Mouse (Mus musculus) cerebellum, adult 2 months (tissue): Measurements from ENCODE around the gene Kcnma1. TPM values are rescaled to one million over a fixed set of nuclear protein-coding genes. Genes with fewer than 3 reads are reported as not detected.

Experiments used
- DNase-seq, 2 experiments: peaks; one replicate each; pipeline ENCODE4 v3.0.0; 2021
- H3K27ac ChIP-seq: fragments of 200-500 bp; 2 replicates; pipeline ENCODE4 v1.5.1; 2012; ENCODE audit warnings: low read length, control low read depth, inconsistent platforms; ENCODE audit not compliant: insufficient read depth
- H3K27me3 ChIP-seq: fragments of 200-500 bp; 2 replicates; pipeline ENCODE4 v1.6.1; 2012; ENCODE audit warnings: inconsistent platforms, mild to moderate bottlenecking, low read length, moderate library complexity; ENCODE audit not compliant: control insufficient read depth, insufficient read depth
- H3K4me1 ChIP-seq: fragments of 200-500 bp; 2 replicates; pipeline ENCODE4 v1.6.1; 2011; ENCODE audit warnings: low read length; ENCODE audit not compliant: control insufficient read depth, insufficient read depth
- H3K4me3 ChIP-seq: fragments of 200-500 bp; replicated peaks from 2 replicates; pipeline ENCODE3; 2011; ENCODE audit warnings: mild to moderate bottlenecking, low read depth, low read length, control low read depth; ENCODE audit not compliant: insufficient read depth
- CTCF ChIP-seq: fragments of 200-500 bp; IDR thresholded peaks from 2 replicates; pipeline ENCODE4 v1.5.1; 2011; ENCODE audit warnings: low read depth, mild to moderate bottlenecking, control low read depth, low read length, moderate library complexity, borderline replicate concordance; ENCODE audit not compliant: insufficient read depth
- POLR2A ChIP-seq: fragments of 200-500 bp; IDR thresholded peaks from 2 replicates; pipeline ENCODE4 v1.6.1; 2011; ENCODE audit warnings: low read length, control low read depth, borderline replicate concordance; ENCODE audit not compliant: insufficient read depth
- WGBS: fragments of 180-500 bp; shearing (Covaris S2); methylation state at CpG from one replicate; pipeline ENCODE4 v1.1.7; 2018; 5-methylcytosine and 5-hydroxymethylcytosine counted together
- polyA plus RNA-seq: library from polyadenylated mRNA; depleted of rRNA; stranded (reverse); fragments of >200 nt; gene quantifications from 2 replicates; pipeline ENCODE4 v1.2.3, GENCODE M21; 2012

Kcnma1 gene
- polyA plus RNA-seq, 1 experiment, result 40.4 TPM

- no peak overlapping the region for H3K4me3 ChIP-seq
- H3K4me1 ChIP-seq, result no peaks in the 10 kb centered on the region
- DNase-seq, result no peak
- 48% methylated on average over 3 of the region's 3 CpGs for WGBS
- H3K27me3 ChIP-seq, result no peaks in the 10 kb centered on the region
- H3K27ac ChIP-seq, result no peak overlapping the region
- TF ChIP-seq POLR2A (no peak), CTCF (no peak)
Measured at GRCm38 (mm10) chr14:23792674-23793073, 221.6 kb downstream of the Kcnma1 start.

- Histone ChIP-seq H3K4me1 (no peaks in the 10 kb centered on the region), H3K27me3 (no peaks in the 10 kb centered on the region), H3K4me3 (no peak overlapping the region), H3K27ac (no peak overlapping the region)
- DNase-seq, result no peak
- TF ChIP-seq CTCF (no peak), POLR2A (no peak)
- WGBS, result 39% methylated on average over 3 of the region's 3 CpGs
Measured at GRCm38 (mm10) chr14:23792076-23792475, 222.2 kb downstream of the Kcnma1 start.

DNA sequence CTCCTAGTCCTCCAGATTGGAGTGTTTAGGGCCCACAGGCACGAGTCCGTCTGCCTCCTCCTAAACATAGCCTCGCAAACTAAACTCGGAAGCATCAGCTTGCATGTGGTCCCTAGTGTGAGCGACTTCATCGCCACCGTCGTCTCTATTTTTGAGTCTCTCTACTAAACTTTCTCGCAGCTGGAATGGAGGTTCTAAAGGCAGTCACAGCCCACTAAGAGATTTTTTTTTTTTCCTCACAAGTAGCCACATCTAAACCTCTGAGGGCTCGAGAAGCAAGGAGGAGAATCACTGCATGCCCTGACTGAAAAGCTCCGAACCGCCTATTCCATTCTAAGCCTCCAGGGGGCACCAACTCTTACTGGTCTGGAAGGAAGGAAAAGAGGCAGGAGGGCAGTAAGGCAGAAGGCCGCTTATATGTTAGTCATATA lies 223.0 kb downstream of the Kcnma1 start:
- TF ChIP-seq POLR2A (no peak), CTCF (peak; percentile 70; the same call in 1 of the 2 replicates)
- H3K27ac ChIP-seq, result no peak overlapping the region
- 55% methylated on average over 13 of the region's 13 CpGs for WGBS

DNA sequence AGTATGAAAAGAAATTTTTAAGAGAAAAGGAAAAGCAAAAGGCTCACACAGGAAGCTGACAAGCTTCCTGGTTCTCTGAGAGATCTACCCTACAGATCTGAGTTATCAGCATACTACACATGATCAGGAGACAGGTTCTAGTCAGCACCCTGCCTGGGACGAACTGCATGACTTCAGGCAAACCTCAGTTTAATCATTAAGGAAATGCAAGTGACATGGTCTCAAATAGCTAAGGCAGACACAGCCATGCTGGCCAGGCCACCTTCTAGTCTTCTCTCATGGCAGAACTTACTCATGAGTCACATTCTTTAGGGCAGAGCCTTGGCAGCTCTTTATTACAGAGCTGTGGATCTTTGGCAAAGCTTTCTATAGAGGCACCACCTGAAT lies 227.6 kb downstream of the Kcnma1 start:
- TF ChIP-seq POLR2A (no peak), CTCF (no peak)
- Histone ChIP-seq H3K27ac (no peak overlapping the region), H3K4me3 (no peak overlapping the region), H3K27me3 (no peaks in the 10 kb centered on the region), H3K4me1 (no peaks in the 10 kb centered on the region)
- 79% methylated on average over 1 of the region's 1 CpGs for WGBS
- DNase-seq, result no peak

More for the DNA sequence above, 223.0 kb downstream of the Kcnma1 start:
- Histone ChIP-seq H3K27me3 (no peaks in the 10 kb centered on the region), H3K4me1 (no peaks in the 10 kb centered on the region), H3K4me3 (no peak overlapping the region)
- peak; percentile 55 to 67 for DNase-seq

- WGBS, result 74% methylated on average over 10 of the region's 10 CpGs
- no peak for DNase-seq
- H3K27ac ChIP-seq, result no peak overlapping the region
Measured at GRCm38 (mm10) chr14:23785921-23786686, 228.2 kb downstream of the Kcnma1 start.

GRCm38 (mm10) chr14:23782845-23783609 lies 231.3 kb downstream of the Kcnma1 start:
- Histone ChIP-seq H3K27ac (no peak overlapping the region), H3K4me1 (no peaks in the 10 kb centered on the region), H3K27me3 (no peaks in the 10 kb centered on the region), H3K4me3 (no peak overlapping the region)
- TF ChIP-seq POLR2A (no peak), CTCF (no peak)
- 44% methylated on average over 8 of the region's 8 CpGs for WGBS
- no peak for DNase-seq

More at GRCm38 (mm10) chr14:23785921-23786686, 228.2 kb downstream of the Kcnma1 start:
- no peak for TF ChIP-seq POLR2A
- no peak for TF ChIP-seq CTCF
- Histone ChIP-seq H3K4me3 (no peak overlapping the region), H3K27me3 (no peaks in the 10 kb centered on the region), H3K4me1 (no peaks in the 10 kb centered on the region)

DNA sequence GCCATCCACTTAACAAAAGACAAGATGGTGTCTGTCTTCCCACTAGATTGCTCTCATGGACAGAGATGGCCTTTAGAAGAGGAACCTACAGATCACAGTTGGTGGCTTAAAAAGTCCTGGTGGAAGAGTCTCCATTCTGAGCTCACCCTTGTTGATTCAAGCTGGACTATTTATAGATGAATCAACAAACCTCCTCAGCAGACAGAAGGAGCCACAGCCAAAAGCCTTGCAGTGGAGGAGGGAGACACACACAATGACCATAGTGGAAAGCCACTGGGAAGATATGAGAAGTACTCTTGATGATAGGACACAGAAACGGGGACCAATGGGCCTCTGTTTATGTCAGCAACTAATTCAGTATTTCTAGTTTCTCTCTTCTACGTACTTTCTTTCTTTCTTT lies 239.7 kb downstream of the Kcnma1 start:
- Histone ChIP-seq H3K4me3 (no peak overlapping the region), H3K27ac (no peak overlapping the region), H3K4me1 (no peaks in the 10 kb centered on the region), H3K27me3 (no peaks in the 10 kb centered on the region)
- DNase-seq, result no peak
- WGBS, result 97% methylated on average over 2 of the region's 2 CpGs
- TF ChIP-seq CTCF (no peak), POLR2A (no peak)

DNA sequence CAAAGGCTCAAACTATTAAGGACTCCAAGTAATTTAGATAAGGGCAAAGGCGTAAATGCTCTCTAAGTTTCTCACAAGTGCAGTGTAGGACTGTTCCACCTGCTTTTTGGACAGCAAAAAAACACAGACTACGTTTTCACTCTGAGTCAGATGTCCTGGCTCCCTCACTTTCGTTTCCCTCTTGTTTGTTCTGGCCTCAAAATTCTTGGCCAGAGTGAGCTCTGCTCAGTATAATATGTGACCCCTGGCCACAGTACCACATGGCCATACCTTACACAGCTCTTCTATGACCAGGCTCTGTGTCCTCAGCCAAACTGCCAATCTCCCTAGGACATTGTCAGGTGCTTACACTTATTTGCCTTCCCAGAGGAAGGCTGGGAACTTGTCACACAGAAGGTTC lies 241.6 kb downstream of the Kcnma1 start:
- Histone ChIP-seq H3K4me1 (no peaks in the 10 kb centered on the region), H3K27ac (no peak overlapping the region), H3K4me3 (no peak overlapping the region), H3K27me3 (no peaks in the 10 kb centered on the region)
- 75% methylated on average over 3 of the region's 3 CpGs for WGBS
- DNase-seq, result no peak
- no peak for TF ChIP-seq POLR2A
